Mouse (Mus musculus) c-Kit-positive CD71-positive TER-119-negative erythroid progenitor cells, embryonic 14.5 days (primary cell): ENCODE data around the gene Rere.
"Not testable (repeated sequence)": the region's sequence is repeated elsewhere in the genome, so short reads cannot be mapped to it uniquely, and the experiment has no call there.

Source experiments
- DNase-seq: peaks from one replicate; pipeline ENCODE4 v3.0.0-alpha.2; 2013; ENCODE audit warnings: low read depth

Rere gene

GRCm38 (mm10) chr4:150552751-150553600, 271.5 kb downstream of the Rere start:
- DNase-seq: no peak

GRCm38 (mm10) chr4:150555783-150556182, 274.3 kb downstream of the Rere start:
- DNase-seq: no peak

- DNase-seq: no peak
These were observed 275.2 kb downstream of the Rere start for GRCm38 (mm10) chr4:150556382-150557221.

GRCm38 (mm10) chr4:150557289-150557688, 275.8 kb downstream of the Rere start:
- DNase-seq: not testable (repeated sequence)

- no peak for DNase-seq
These were observed 276.5 kb downstream of the Rere start for GRCm38 (mm10) chr4:150557976-150558375.

GRCm38 (mm10) chr4:150559514-150559913, 278.1 kb downstream of the Rere start:
- no peak for DNase-seq

- no peak for DNase-seq
These were observed 281.8 kb downstream of the Rere start for GRCm38 (mm10) chr4:150563281-150563680.

- no peak for DNase-seq
These were observed 284.7 kb downstream of the Rere start for GRCm38 (mm10) chr4:150566193-150566592.

GRCm38 (mm10) chr4:150568318-150569134, 287.1 kb downstream of the Rere start:
- DNase-seq: no peak

GRCm38 (mm10) chr4:150569135-150569833, 287.8 kb downstream of the Rere start:
- no peak for DNase-seq

GRCm38 (mm10) chr4:150569834-150570571, 288.6 kb downstream of the Rere start:
- DNase-seq: no peak

GRCm38 (mm10) chr4:150570793-150571192, 289.3 kb downstream of the Rere start:
- no peak for DNase-seq

GRCm38 (mm10) chr4:150572104-150572691, 290.8 kb downstream of the Rere start:
- DNase-seq: no peak

GRCm38 (mm10) chr4:150572938-150573337, 291.5 kb downstream of the Rere start:
- DNase-seq: no peak

- DNase-seq: no peak
These were observed 294.1 kb downstream of the Rere start for GRCm38 (mm10) chr4:150575363-150576092.

GRCm38 (mm10) chr4:150576339-150576738, 294.9 kb downstream of the Rere start:
- no peak for DNase-seq

- DNase-seq: no peak
These were observed 296.6 kb downstream of the Rere start for GRCm38 (mm10) chr4:150578021-150578420.

- no peak for DNase-seq
These were observed 300.7 kb downstream of the Rere start for GRCm38 (mm10) chr4:150581931-150582723.
